Mouse (Mus musculus) bone marrow, adult 2 months (tissue): Measurements from ENCODE around the gene Spag4.

Experiments used
- CTCF ChIP-seq: fragments of 200-500 bp; IDR thresholded peaks from 2 replicates; pipeline ENCODE4 v1.5.1; 2011; ENCODE audit warnings: low read length, control low read depth; ENCODE audit not compliant: control insufficient read depth, insufficient read depth
- POLR2A ChIP-seq: fragments of 200-500 bp; IDR thresholded peaks from 2 replicates; pipeline ENCODE4 v1.6.1; 2011; ENCODE audit warnings: low read depth, mild to moderate bottlenecking, control low read depth, low read length, borderline replicate concordance; ENCODE audit not compliant: control insufficient read depth

DNA sequence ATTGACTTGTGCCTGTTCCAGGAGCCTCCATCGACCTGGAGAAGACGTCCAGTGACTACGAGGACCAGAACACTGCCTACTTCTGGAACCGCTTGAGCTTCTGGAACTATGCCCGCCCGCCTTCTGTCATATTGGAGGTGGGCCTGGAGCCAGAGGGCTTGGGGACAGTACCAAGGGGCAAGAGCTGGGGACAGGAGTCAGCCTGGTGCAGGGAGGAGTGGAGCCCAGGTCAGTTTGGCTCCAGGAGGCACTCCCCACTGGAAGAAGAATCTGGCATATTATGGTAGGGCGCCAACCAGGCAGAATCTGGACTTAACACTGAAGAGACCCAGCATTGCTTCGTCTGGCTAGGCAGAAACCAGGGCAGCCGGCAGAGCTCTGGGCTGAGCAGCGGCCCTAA lies 2.9 kb downstream of the Spag4 start:
- no peak for TF ChIP-seq POLR2A
- TF ChIP-seq CTCF = no peak
